Mouse (Mus musculus) left cerebral cortex, adult 11 months (tissue): ENCODE data around the gene Cradd.

Experiments used
- DNase-seq: peaks from one replicate; pipeline ENCODE4 v3.0.0; 2022; ENCODE audit warnings: low spot score

Gene Cradd

GRCm38 (mm10) chr10:95323393-95324277 is at the start of gene Cradd:
Cradd (minus strand) TSS chr10:95324133.
- DNase-seq: peak; percentile 94

GRCm38 (mm10) chr10:95373340-95373739 is 49.4 kb upstream of the Cradd start:
- DNase-seq: no peak

GRCm38 (mm10) chr10:95371942-95372341 is 48.0 kb upstream of the Cradd start:
- no peak for DNase-seq

- no peak for DNase-seq
Measured at GRCm38 (mm10) chr10:95369190-95369589, 45.3 kb upstream of the Cradd start.

GRCm38 (mm10) chr10:95368151-95368550 is 44.2 kb upstream of the Cradd start:
- no peak for DNase-seq

GRCm38 (mm10) chr10:95367661-95368089 is 43.7 kb upstream of the Cradd start:
- DNase-seq: no peak

GRCm38 (mm10) chr10:95367241-95367640 is 43.3 kb upstream of the Cradd start:
- DNase-seq: no peak

- no peak for DNase-seq
Measured at GRCm38 (mm10) chr10:95362326-95362725, 38.4 kb upstream of the Cradd start.

- DNase-seq: no peak
Measured at GRCm38 (mm10) chr10:95361260-95361841, 37.4 kb upstream of the Cradd start.

- no peak for DNase-seq
Measured at GRCm38 (mm10) chr10:95360048-95360447, 36.1 kb upstream of the Cradd start.

- no peak for DNase-seq
Measured at GRCm38 (mm10) chr10:95357721-95358120, 33.8 kb upstream of the Cradd start.

GRCm38 (mm10) chr10:95356711-95357110 is 32.8 kb upstream of the Cradd start:
- no peak for DNase-seq

- DNase-seq: no peak
Measured at GRCm38 (mm10) chr10:95355678-95356268, 31.8 kb upstream of the Cradd start.

- no peak for DNase-seq
Measured at GRCm38 (mm10) chr10:95354673-95355072, 30.7 kb upstream of the Cradd start.

- no peak for DNase-seq
Measured at GRCm38 (mm10) chr10:95354047-95354446, 30.1 kb upstream of the Cradd start.

- DNase-seq: no peak
Measured at GRCm38 (mm10) chr10:95348457-95348856, 24.5 kb upstream of the Cradd start.

- DNase-seq: no peak
Measured at GRCm38 (mm10) chr10:95347776-95348175, 23.8 kb upstream of the Cradd start.

- DNase-seq: no peak
Measured at GRCm38 (mm10) chr10:95342833-95343590, 19.1 kb upstream of the Cradd start.

GRCm38 (mm10) chr10:95340676-95341075 is 16.7 kb upstream of the Cradd start:
- no peak for DNase-seq

- no peak for DNase-seq
Measured at GRCm38 (mm10) chr10:95337589-95337988, 13.7 kb upstream of the Cradd start.

GRCm38 (mm10) chr10:95336781-95337544 is 13.0 kb upstream of the Cradd start:
- DNase-seq: no peak

GRCm38 (mm10) chr10:95334826-95335225 is 10.9 kb upstream of the Cradd start:
- DNase-seq: no peak
